Mouse (Mus musculus) c-Kit-positive CD71-positive TER-119-positive erythroid progenitor cells, embryonic 14.5 days (primary cell): ENCODE measurements around the gene Ccdc88b.

Experiments used
- DNase-seq: peaks from one replicate; pipeline ENCODE4 v3.0.0-alpha.2; 2013; ENCODE audit warnings: low spot score

The Ccdc88b gene

GRCm38 (mm10) chr19:6857003-6857360 is 1.0 kb downstream of the Ccdc88b start:
- DNase-seq, result no peak

GRCm38 (mm10) chr19:6856281-6857002 is 1.6 kb downstream of the Ccdc88b start:
- no peak for DNase-seq

DNA sequence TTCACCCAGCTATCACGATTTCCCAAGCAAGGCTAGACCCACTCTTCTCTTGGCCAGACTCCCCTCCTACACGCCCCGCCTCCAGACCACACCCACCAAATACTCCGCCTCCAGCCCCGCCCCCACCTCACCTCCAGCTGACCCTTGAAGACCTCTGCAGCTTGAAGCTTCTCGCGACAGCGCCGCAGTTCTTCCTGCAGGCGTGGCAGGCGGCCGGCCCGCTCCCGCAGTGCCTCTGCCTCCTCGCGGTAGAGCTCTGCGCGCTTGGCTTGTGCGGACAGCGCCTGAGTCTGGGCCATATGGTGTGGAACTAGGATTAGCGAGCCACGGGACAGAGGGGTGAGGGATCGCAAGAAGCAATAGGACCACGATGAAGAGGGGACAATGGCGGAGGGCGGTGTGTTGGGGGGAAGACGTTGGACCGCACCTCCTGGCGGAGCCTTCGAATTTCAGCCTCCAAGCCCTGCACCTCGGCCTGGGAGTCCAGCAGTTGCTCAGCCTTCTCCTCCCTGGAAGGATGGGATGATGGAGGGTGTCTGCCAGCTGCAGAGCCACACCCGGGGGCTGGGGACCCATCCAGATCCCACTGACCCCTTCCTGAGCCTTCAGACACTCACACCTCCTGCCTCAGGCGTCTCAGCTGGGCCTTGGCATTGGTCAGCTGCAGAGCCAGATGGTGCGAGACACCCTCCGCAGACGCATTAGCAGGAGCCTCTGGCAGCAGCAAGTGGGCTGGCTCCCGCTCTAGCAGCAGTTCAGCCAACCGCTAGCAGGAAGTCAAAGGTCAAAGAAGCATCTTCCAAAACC is 2.6 kb downstream of the Ccdc88b start:
- DNase-seq, result no peak

DNA sequence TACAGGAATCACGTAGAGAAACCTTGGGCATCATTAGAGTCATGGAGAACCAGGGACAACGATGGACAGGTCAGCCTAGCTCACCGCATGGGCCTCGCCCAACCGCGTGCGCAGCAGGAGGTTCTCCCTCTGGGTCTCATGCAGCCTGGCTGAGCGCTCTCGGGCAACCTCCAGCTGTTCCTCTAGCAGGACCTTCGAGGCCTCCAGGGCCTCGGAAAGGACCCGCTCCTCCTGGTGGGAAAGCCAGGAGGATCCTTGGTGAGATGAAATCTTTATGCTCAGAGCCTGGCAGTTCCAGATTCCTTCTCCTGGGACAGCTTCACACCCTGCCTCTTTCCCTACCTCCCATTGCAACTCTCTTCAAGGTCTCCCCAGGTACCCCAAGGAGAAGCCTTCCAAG is 3.4 kb downstream of the Ccdc88b start:
- DNase-seq, result no peak

DNA sequence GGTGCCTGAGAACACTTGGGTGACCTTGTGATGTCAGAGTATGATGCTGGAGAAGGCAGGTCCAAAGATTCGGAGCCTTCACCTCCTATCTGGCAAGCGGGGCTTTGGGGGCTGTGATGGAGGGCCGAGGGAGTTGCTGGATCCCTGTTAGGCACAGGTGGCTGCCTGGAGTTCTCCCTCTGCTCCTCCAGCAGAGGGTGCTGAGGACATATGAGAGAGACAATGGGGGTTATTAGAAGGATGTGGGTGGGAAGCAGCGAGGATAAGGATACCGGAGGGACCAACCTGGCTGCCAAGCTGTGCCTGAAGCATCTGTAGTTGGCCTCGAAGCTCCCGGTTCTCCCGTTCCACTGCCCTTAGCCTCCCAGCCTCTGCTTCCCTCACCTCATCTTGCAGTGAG is 4.1 kb downstream of the Ccdc88b start:
- no peak for DNase-seq

GRCm38 (mm10) chr19:6852393-6853305 is 5.4 kb downstream of the Ccdc88b start:
- DNase-seq, result no peak

DNA sequence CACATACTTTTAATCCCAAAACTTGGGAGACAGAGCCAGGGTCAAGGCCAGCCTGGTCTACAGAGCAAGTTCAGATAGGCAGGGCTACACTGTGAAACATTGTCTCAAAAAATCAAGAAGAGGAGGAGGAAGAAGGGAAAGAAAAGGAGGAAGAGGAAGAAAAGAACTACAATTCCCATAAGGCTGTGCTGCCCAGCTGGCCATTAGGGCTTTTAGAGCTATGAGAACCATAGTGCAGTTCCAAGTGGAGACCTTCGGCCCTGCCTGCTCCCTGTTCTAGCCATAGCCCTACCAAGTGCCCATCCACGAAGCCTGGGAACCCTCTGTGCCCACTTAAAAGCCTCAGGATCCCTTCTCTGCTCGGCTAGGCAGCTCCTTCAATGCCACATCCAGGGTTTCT is 6.5 kb downstream of the Ccdc88b start:
- DNase-seq, result no peak

DNA sequence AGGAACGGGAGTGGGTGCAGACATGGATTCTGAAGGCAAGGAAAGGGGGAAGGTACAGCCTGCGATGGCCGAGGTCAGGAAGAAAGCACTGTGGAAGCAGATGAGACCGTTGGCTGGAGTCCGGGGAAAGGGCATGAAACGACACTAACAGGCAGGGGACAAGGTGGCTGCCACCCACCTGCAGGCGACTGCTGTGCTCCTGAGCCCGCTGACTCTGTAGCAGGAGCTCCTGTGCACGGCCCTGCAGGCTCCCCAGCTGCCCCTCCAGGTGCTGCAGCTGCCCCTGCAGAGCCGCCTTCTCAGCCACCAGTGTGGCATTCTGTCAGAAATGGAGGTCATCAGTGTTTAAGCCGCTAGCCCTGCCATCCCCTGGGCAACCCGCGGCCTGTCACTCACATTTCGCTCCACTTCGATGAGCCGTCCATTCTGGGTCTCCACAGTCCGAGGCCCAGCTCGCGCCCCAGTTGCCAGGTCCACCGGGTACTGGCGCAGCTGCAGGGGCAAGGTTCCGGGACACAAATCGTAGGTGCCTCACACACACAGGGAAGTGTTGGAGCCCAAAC is 8.4 kb downstream of the Ccdc88b start:
- DNase-seq, result no peak

- DNase-seq, result no peak
Measured at GRCm38 (mm10) chr19:6847841-6848517, 10.0 kb downstream of the Ccdc88b start.

DNA sequence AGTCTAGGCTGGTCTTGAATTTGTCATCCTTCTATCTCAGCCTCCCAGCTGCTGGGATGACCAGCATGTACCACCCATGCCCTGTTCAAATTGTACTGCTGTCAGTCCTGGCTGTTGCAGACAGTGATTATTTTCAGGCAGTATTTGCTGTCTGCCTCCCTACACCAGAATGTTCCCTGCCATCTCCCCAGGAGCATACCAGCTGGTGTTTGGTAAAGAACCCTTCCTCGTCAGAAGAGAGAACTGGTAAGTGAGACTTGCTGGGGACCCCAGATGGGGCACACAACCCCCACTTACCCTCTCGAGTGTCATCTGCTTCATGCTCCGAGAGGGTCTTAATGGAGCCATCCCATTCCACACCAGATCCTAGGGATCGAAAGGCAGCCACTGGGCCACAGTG is 12.0 kb downstream of the Ccdc88b start:
- DNase-seq, result no peak

DNA sequence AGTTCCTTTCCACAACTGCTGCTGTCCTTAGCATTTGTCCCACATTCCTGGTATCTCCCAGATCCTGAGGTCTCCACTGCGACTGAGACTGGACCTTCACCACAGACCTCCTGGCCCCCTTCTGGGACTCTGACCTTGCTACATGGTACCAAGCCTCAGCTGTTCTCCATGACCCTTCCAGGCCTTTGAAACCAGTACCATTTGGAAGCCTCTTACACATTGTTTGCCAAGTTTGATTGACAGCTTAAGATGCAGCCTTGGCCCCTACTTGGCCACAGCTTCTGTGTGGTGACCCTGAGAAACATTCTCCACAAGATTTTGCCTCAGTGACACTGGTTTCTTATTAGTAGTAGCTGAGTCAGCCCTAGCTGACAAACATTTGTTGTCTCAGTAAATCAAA is 15.7 kb downstream of the Ccdc88b start:
- no peak for DNase-seq

DNA sequence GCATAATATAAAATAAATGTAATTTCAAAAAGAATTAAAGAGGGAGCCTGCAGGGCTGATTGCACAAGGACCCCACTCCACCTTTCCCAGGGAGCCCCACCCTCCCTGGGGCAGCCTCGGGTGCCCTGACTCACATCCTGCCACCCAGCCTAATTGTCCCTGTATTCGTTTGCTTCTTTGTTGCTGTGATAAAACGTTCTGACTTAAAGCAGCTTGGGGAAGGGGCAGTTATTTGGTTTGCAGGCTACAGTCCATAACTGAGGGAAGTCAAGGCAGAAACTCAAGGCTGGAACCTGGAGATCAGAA is 16.8 kb downstream of the Ccdc88b start:
- no peak for DNase-seq

DNA sequence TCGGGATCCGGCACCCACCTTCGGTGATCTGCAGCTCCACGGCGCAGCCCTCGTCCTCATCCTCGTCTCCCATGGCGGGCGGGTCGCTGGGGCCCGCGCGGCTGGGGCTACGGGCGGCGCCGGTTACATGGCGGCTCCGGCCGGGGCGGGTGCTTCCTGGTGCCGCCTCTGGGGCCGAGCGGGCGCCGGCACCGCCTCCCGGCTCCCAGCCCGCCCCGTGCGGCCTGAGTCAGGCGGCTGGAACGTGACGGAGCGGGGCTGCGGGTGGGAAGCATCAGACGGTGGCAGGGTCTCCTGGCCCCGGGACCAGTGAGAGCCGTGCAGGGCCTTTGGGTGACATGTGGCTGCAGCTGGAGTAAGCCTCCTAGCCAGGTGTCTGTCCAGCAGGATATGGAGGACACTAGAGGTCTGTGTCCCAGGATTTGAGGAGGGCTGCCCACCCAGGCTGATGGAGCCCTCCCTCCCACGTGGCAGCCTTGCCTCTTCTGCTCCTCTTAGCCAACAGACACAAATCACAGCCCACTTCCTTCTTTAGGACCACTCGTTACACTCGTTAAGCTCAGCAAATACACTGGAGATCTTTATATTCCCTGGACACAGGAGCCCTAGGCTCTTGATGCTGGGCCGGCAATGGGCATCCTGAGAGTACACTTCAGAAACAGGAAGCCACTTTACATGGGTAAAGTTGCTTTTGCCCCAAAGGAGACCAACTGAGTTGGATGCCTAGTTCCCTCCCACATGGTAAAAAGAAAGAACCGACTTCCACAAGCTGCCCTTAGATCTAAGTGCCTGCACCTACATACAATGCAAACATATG is 17.3 kb downstream of the Ccdc88b start, which contains the start of gene Rps6ka4:
Rps6ka4 (minus strand) TSS at position 162 of the 817 bp plus-strand sequence.
- DNase-seq, result no peak

DNA sequence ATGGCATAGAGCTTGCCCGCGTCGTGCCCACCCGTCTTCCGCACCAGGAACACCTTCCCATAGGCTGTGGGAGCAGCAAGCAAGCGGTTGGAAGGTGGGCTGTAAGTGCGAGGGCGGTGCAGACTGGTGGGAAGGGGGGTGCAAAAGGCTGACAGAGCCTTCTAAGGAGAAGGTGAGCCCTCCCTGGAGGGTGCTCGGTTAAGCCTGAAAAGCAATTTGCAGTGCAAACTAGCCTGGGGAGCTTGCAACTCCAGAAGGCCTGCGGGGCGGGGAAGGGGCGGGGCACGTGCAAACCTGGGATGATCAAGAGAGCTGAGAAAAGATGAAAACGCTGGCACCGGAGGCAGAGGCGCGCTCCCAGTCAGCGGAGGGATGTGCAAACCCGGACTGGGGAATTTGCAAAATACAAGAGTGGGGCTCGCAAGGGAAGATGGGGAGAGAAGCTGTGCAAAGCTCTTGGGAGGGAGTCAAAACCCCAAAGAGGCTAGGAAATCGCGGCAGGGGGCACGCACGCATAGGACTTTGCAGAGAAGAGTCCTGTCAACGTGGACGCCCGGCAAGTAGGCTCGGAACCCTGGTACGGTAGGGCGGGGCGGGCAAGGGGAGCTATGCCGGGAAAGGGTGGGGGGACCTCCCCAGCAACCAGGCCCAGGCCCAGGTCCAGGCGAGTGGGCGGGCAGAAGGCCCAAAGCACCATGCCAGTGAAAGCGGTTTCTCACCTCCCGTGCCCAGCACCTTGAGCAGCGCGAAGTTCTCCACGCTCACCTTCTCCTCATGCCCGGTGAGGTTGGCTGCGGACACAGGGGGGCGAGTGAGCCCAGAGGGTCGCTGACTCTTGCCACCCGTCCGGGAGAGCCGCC is 18.2 kb downstream of the Ccdc88b start:
- no peak for DNase-seq

- DNase-seq, result peak; percentile 42
Measured at GRCm38 (mm10) chr19:6832363-6832762, 25.6 kb downstream of the Ccdc88b start.

DNA sequence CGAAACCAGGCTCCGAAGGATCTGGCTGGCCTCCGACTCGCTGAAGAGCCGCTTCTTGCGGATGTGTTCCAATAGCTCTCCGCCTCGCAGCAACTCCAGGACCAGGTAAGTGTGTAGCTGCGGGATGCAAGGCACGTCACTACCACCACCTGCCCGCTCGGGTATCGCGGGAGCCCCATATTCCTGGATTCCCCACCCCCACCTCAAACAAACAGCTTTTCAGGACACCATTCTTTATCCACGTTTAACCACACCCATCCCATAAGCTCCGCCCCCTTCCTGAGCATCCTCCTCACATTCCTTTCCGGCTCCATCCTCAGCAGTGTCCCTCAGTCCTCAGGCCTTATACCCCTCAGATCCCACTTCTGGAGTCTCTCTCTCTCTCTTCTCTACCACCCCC is 26.7 kb downstream of the Ccdc88b start:
- DNase-seq, result no peak

- DNase-seq, result no peak
Measured at GRCm38 (mm10) chr19:6830556-6831316, 27.3 kb downstream of the Ccdc88b start.

GRCm38 (mm10) chr19:6829870-6830555 is 28.0 kb downstream of the Ccdc88b start:
- DNase-seq, result no peak

DNA sequence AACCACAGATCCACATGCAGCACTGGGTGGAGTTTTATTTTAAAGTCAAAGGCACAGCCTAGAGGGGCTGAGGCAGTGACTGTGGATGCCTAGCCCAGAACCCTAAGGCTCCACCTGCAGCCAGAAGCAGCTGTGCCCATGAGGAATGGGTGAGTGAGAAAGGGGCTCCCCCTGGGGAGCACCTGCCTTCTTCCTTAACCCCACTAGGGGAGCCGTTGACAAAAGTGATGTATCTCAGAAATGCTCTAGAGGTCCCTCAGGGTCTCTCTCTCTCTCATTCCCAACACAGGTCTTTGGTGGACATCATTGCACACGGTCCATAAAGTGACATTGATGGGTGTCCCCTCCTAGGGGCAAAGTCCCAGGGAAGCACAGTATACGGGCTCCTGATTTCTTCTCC is 28.9 kb downstream of the Ccdc88b start:
- DNase-seq, result no peak
